Mouse (Mus musculus) urinary bladder, adult 18-20 months (tissue): ENCODE data around the gene Ccdc169.

Experiments
- DNase-seq, 2 experiments: peaks; one replicate each; pipeline ENCODE4 v3.0.0; 2022; ENCODE audit warnings: low spot score in 2 of 2, mixed read lengths in 2 of 2

Ccdc169 gene

DNA sequence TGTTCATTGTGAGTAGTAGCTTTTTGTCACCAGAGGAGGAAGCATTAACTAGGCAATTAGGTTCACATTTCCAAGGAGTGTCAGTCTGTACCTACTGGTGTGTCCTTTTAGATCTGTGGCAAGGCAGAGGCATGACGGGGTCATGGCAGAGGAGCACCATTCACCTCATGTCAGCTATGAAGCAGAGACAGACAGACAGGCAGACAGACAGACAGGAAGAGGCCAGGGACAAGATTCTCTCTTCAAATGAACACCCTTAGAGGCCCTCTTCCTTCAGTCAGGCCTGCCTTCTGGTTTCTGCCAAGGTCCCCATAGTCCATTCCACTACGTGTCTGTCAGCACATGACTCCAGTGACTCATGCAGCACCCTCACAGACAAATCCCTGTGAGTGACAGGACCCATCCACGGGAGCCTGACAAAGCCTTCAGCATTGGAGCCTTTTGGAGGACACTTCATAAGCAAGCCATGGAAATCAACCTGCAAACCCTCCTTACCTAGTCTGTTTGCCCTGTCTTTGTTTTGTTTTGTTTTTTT, 14.7 kb upstream of the Ccdc169 start:
- no peak for DNase-seq

- DNase-seq: no peak
Measured at GRCm38 (mm10) chr3:55123064-55123463, 14.1 kb upstream of the Ccdc169 start.

- no peak for DNase-seq
Measured at GRCm38 (mm10) chr3:55129181-55129692, 7.9 kb upstream of the Ccdc169 start.

DNA sequence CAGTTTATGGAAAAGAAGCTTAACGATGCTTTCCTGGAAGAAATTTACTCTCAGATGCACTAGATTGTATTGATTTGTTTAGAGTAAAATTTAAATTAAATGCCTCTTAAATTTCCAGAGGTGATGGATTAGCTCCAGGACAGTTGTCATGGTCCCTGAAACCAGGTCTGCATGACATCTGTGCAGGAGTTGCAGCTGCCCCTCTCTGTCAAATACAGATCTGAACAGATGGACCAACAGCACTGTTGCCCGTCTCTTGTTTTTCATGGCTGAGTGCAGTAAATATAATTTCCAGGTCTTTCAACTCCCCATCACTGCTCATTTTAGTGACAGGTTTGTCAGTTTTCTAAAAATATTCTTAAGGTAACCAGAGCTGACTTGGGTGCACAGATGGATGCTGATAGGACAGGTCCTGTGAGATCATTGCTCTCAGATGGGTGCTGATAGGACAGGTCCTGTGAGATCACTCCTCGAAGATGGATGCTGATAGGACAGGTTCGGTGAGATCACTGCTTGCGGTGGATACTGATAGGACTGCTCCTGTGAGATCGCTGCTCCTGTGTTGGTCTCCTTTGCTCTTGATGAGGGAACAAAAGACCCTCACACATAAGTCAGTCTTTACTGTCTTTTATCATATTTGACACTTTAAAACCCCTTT, 5.4 kb upstream of the Ccdc169 start:
- no peak for DNase-seq

DNA sequence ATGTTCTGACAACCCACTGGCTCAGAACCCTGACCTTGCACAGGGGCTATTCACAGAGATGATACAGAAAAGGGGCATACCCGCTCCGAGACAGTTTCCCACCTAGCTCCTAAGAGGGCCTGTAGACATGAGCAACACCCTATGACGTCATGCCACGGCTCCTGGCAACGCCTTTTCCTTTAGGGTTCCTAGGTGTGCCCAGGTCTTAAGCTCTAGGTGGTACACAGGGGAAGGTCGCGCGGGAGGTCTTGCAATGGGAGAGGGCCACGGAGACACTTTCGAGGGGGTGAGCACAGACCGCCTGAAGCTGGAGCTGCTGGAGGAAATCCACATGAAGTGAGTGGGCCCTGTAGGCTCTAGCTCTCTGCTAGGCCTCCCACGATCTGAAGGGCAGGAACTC, 2.7 kb downstream of the Ccdc169 start:
- no peak for DNase-seq

GRCm38 (mm10) chr3:55141401-55141800, 4.3 kb downstream of the Ccdc169 start:
- DNase-seq: no peak

- no peak for DNase-seq
Measured at GRCm38 (mm10) chr3:55144916-55145315, 7.8 kb downstream of the Ccdc169 start.

GRCm38 (mm10) chr3:55146441-55146840, 9.3 kb downstream of the Ccdc169 start:
- no peak for DNase-seq

DNA sequence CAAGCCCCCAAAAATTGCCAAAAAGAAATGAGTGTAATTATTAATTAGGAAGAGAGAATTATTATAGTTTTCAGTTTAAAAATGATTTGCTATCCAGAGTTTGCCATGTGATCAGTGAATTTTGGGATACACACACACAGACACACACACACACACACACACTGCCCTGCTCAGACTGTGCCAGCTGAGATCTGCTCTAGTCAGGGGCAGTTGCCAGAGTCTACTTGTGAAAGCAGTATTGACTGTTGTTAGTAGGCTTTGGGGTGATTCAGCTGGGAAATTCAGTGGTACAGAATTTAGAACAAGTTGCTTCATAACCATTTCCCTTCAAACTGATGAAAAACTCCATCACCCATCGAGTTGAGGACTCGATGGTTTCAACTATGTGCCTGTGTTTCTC, 10.0 kb downstream of the Ccdc169 start:
- DNase-seq: no peak

DNA sequence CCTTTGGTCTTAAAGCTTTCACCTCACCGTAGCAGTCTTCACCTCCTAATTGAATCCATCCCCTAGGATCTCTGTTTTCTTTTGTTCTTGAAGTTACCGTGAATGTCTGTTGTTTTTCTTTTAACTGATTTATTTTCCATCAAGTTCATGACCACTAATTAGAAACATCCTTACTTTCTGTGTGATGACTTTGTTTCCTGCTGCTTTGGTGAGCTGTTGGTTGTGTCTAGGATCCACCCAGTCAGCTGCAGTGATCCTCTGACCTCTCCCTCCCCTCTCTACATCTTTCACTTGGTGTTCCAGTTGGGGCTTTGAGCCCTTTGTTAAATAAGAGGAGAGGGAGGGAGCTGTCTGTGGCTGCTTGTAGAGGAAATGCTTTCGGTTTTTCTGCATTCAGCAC, 11.0 kb downstream of the Ccdc169 start:
- no peak for DNase-seq

DNA sequence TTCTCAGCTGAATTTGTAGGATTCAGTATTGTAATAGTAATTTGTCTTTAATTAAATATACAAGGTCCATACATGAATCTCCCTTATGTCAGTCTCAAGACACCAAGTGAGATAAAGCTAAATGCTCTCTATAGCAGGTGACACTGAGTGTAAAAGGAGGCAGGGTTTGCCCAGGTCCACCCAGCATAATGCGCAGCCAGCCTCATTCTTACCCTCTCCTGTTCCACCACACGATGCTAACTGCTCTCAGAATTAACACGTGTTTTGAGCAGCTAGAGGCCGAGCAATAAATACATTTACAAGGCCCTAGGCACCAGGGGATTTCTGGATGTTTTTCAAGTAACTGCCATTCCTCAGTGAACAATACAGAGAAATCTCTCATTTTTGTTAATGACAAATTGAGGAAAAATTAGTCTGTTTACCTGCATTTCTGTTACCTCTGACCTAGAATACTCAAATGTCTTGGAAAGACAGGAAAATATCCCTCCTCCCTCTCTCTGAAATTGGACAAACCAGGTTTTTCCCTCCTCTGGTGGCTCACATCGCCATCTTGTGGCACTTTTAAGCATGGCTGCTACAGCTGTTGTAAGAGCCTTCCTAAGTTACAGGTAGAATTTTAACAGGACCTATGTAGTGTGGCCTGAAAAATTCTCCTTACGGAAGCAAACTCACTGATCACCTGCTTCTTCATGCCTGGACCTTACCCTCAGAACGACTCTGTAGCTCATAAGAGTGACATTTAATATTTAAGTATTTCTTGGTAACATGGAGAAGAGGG, 14.7 kb downstream of the Ccdc169 start:
- DNase-seq: peak in 1 of 2 experiments; percentile 21

DNA sequence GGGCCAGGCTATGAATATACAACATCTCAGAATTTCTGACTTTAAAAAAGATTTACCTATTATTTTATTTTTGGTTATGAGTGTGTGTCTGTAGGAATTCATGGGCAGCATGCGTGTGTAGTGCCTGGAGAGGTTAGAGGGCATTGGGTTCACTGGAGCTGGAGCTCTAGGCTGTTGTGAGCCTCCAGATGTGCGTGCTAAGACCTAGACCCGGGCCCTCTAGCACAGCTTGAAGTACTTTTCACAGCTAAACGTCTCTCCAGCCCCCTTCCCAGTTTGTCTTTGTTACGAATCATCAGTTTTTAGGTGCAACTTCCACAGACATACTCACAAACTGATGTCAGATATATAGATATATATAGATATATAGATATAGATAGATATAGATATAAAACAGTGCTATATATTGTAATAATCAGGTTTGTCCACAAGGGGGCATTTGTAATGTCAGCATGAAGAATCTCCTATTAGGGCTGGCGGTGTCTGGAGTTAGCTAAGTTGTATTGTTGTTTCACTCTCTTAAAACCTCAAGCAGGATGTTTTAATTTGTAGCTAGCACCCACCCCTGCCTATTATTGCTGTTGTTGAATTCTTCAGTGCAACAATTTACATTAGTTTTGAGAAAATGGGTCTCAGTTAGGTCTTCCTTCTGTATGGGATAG, 15.7 kb downstream of the Ccdc169 start:
- no peak for DNase-seq

DNA sequence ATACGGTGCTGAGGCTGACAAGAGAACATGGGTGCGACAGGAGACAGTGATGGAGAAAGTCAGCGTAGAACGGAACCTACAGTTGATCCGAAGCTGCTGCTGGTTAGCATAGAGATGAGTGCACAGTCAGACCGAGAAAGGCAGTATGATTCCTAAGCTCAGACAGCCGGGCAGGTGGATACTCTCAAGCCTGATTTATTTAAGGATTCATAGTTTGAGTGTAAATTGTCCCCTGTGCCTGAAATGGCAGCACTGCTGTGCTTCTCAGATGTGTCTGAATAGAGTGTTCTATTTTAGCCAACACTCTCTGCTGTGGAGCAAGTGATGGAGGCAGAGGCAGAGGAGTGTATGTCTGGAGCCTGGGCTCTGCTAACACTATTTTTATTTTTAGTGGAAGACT, 17.0 kb downstream of the Ccdc169 start:
- no peak for DNase-seq

DNA sequence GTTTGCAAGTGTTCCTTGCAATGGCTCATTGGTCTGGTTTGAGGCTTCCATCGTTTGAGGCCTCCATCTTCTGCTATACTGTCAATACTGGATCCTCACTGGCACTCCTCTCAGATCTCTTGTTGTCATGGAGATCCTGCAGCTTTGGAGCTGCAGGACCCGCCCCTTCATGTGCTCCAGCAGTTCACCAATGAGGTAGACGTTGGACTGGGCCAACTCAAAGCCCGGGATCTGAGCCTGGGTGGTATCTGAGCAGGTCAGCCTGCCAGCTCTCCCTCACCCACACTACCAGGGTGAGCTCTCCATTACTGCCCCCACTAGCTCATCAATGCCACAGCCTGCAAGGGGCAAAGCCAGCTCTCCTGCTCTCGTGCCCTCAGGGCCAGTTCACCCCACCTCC, 20.3 kb downstream of the Ccdc169 start:
- DNase-seq: no peak

DNA sequence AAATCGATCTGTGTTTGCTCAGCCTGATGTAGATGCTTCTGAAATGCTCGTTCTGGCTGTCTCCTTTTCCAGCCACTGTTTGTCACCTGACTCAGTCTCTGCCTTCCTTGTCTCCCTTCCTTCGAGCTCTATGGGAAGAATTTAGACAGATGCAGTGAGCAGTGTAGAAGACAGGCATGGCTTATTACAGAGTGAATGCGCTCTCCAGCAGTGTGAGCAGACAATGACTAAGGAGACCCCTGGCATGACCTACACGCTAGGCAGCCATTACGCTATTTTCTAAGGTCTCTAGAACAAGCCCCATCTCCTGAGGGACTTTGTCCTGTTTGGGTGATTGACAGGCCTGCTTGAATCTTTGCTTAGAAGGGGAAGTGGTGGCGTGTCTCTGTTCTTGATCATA, 24.0 kb downstream of the Ccdc169 start:
- no peak for DNase-seq

- DNase-seq: no peak
Measured at GRCm38 (mm10) chr3:55163510-55163909, 26.4 kb downstream of the Ccdc169 start.

- DNase-seq: no peak
Measured at GRCm38 (mm10) chr3:55172478-55172877, 35.3 kb downstream of the Ccdc169 start.

GRCm38 (mm10) chr3:55177271-55177670, 40.1 kb downstream of the Ccdc169 start:
- DNase-seq: no peak

GRCm38 (mm10) chr3:55181766-55182165, 44.6 kb downstream of the Ccdc169 start, which contains the start of gene Sohlh2:
Sohlh2 (plus strand) TSS chr3:55182028.
- DNase-seq: no peak

GRCm38 (mm10) chr3:55191668-55192067, 54.5 kb downstream of the Ccdc169 start:
- no peak for DNase-seq

DNA sequence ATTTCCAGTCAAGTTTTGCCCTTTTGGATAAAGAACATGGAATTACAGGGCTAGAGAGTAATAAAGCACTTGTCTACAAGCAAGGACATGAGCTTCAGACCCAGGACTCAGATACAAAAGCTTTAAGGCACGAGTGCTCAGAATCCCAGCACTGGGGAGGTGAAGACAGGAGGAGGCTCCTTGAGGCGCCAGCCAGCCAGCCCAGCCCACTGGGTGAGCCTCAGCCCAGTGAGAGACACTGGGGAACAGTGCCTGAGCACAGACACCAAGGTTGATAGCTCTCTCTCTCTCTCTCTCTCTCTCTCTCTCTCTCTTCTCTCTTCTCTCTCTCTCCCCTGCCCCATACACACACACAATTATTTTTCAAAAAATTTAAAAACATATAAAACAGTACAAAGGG, 56.2 kb downstream of the Ccdc169 start:
- DNase-seq: no peak

GRCm38 (mm10) chr3:55194792-55195191, 57.7 kb downstream of the Ccdc169 start:
- DNase-seq: no peak
